Mouse (Mus musculus) heart, adult 2 months (tissue): ENCODE measurements around the gene Erbb4. TPM values are rescaled to one million over a fixed set of nuclear protein-coding genes. Genes with fewer than 3 reads are reported as not detected.
"Not testable (repeated sequence)": the region's sequence is repeated elsewhere in the genome, so short reads cannot be mapped to it uniquely, and the experiment has no call there.

Experiments used
- DNase-seq, 2 experiments: peaks; one replicate each; pipeline ENCODE4 v3.0.0; 2021
- H3K27ac ChIP-seq: fragments of 200-600 bp; 2 replicates; pipeline ENCODE4 v1.8.1; 2022
- H3K27me3 ChIP-seq: fragments of 200-500 bp; 2 replicates; pipeline ENCODE4 v1.6.1; 2012; ENCODE audit warnings: mild to moderate bottlenecking, low read length, inconsistent platforms, mixed read lengths; ENCODE audit not compliant: control insufficient read depth, insufficient read depth
- H3K36me3 ChIP-seq: fragments of 200-500 bp; 2 replicates; pipeline ENCODE4 v1.6.1; 2012; ENCODE audit warnings: low read length, inconsistent platforms; ENCODE audit not compliant: control insufficient read depth, insufficient read depth
- H3K4me1 ChIP-seq: fragments of 200-500 bp; 2 replicates; pipeline ENCODE4 v1.6.1; 2011; ENCODE audit warnings: low read length; ENCODE audit not compliant: control insufficient read depth, insufficient read depth
- H3K4me3 ChIP-seq: fragments of 200-600 bp; 2 replicates; pipeline ENCODE4 v1.8.1; 2022
- H3K79me2 ChIP-seq: fragments of 200-500 bp; replicated peaks from 2 replicates; pipeline ENCODE4 v1.6.1; 2012; ENCODE audit warnings: mild to moderate bottlenecking, inconsistent platforms, low read length, moderate library complexity, mixed read lengths; ENCODE audit not compliant: control insufficient read depth, insufficient read depth
- H3K9ac ChIP-seq: fragments of 200-500 bp; 2 replicates; pipeline ENCODE4 v1.6.1; 2012; ENCODE audit warnings: low read depth, mild to moderate bottlenecking, control low read depth, inconsistent platforms, low read length, mixed read lengths
- CTCF ChIP-seq: fragments of 200-600 bp; IDR thresholded peaks from 2 replicates; pipeline ENCODE4 v1.8.1; 2022; ENCODE audit warnings: antibody characterized with exemption, mild to moderate bottlenecking, moderate library complexity
- EP300 ChIP-seq: fragments of 200-500 bp; IDR thresholded peaks from 2 replicates; pipeline ENCODE4 v1.6.1; 2011; ENCODE audit warnings: low read depth, low read length, control low read depth; ENCODE audit not compliant: insufficient read depth
- POLR2A ChIP-seq: fragments of 200-500 bp; IDR thresholded peaks from 2 replicates; pipeline ENCODE4 v1.6.1; 2011; ENCODE audit warnings: mild to moderate bottlenecking, low read depth, low read length, control low read depth; ENCODE audit not compliant: insufficient read depth
- WGBS: fragments of 180-500 bp; shearing (Covaris S2); methylation state at CpG from one replicate; pipeline ENCODE4 v1.1.7; 2018; 5-methylcytosine and 5-hydroxymethylcytosine counted together
- intact Hi-C: fragments of 180-260 bp; cut with DNase I; formaldehyde crosslinking; loops from one replicate; pipeline ENCODE4 v1.15.1; 2025
- polyA plus RNA-seq: library from polyadenylated mRNA; depleted of rRNA; stranded (reverse); fragments of >200 nt; gene quantifications from 2 replicates; pipeline ENCODE4 v1.2.3, GENCODE M21; 2012
- total RNA-seq, 2 experiments: library from RNA; stranded (reverse); gene quantifications; 2 replicates each; pipeline ENCODE4 v1.2.3; 2021

Gene Erbb4
- total and polyA plus RNA-seq, 3 experiments, result 2.1 to 13.9 (median 10.3) TPM

- 68% methylated on average over 1 of the region's 1 CpGs for WGBS
- no peak overlapping the region for H3K4me3 ChIP-seq
Observed at GRCm38 (mm10) chr1:68780032-68780431, 327.8 kb downstream of the Erbb4 start.

GRCm38 (mm10) chr1:68766095-68766494 is 341.8 kb downstream of the Erbb4 start:
- H3K9ac ChIP-seq, H3K79me2 ChIP-seq, H3K4me3 ChIP-seq, H3K36me3 ChIP-seq, DNase-seq, H3K27me3 ChIP-seq, intact Hi-C loops, H3K4me1 ChIP-seq, H3K27ac ChIP-seq: not testable (repeated sequence)

More at GRCm38 (mm10) chr1:68780032-68780431, 327.8 kb downstream of the Erbb4 start:
- H3K9ac ChIP-seq, result no peak overlapping the region
- no peak overlapping the region for H3K27ac ChIP-seq
- DNase-seq, result no peak
- no peak for TF ChIP-seq POLR2A
- TF ChIP-seq CTCF, result no peak
- TF ChIP-seq EP300, result no peak
- H3K4me1 ChIP-seq, result no peaks in the 10 kb centered on the region
- H3K79me2 ChIP-seq, result no peaks in the 10 kb centered on the region
- no peaks in the 10 kb centered on the region for H3K36me3 ChIP-seq
- intact Hi-C loops, result loop anchor here (10.0 kb wide), 1 partner anchor 325 kb away; the partner anchor contains the start of gene Erbb4
- no peaks in the 10 kb centered on the region for H3K27me3 ChIP-seq

GRCm38 (mm10) chr1:68762456-68762855 is 345.4 kb downstream of the Erbb4 start:
- Histone ChIP-seq H3K27ac (no peak overlapping the region), H3K9ac (no peak overlapping the region), H3K36me3 (no peaks in the 10 kb centered on the region), H3K79me2 (no peaks in the 10 kb centered on the region), H3K4me3 (no peak overlapping the region), H3K4me1 (no peaks in the 10 kb centered on the region; the same call in 1 of the 2 replicates), H3K27me3 (no peaks in the 10 kb centered on the region)
- TF ChIP-seq EP300 (no peak), POLR2A (no peak), CTCF (no peak)
- intact Hi-C loops, result no loop called here
- 78% methylated on average over 5 of the region's 5 CpGs for WGBS
- DNase-seq, result no peak

GRCm38 (mm10) chr1:68748976-68749375 is 358.9 kb downstream of the Erbb4 start:
- Histone ChIP-seq H3K36me3 (no peaks in the 10 kb centered on the region), H3K4me3 (no peak overlapping the region), H3K27me3 (no peaks in the 10 kb centered on the region), H3K9ac (no peak overlapping the region), H3K27ac (no peak overlapping the region), H3K4me1 (no peaks in the 10 kb centered on the region), H3K79me2 (no peaks in the 10 kb centered on the region)
- intact Hi-C loops, result no loop called here
- TF ChIP-seq EP300 (no peak), POLR2A (no peak), CTCF (no peak)
- DNase-seq, result no peak
- 56% methylated on average over 1 of the region's 1 CpGs for WGBS

GRCm38 (mm10) chr1:68681478-68681877 is 426.4 kb downstream of the Erbb4 start:
- H3K36me3 ChIP-seq, result no peaks in the 10 kb centered on the region
- no peaks in the 10 kb centered on the region for H3K79me2 ChIP-seq
- no peaks in the 10 kb centered on the region for H3K4me1 ChIP-seq
- intact Hi-C loops, result no loop called here
- TF ChIP-seq POLR2A (no peak), EP300 (no peak)
- no peak for DNase-seq
- no peak overlapping the region for H3K4me3 ChIP-seq
- H3K27ac ChIP-seq, result no peak overlapping the region
- no peaks in the 10 kb centered on the region for H3K27me3 ChIP-seq
- H3K9ac ChIP-seq, result no peak overlapping the region

- no peak for DNase-seq
- Histone ChIP-seq H3K9ac (no peak overlapping the region), H3K27me3 (no peaks in the 10 kb centered on the region), H3K4me3 (no peak overlapping the region), H3K27ac (no peak overlapping the region), H3K36me3 (no peaks in the 10 kb centered on the region), H3K4me1 (no peaks in the 10 kb centered on the region), H3K79me2 (no peaks in the 10 kb centered on the region)
- TF ChIP-seq POLR2A (no peak), CTCF (no peak), EP300 (no peak)
- intact Hi-C loops, result no loop called here
- WGBS, result 88% methylated on average over 4 of the region's 4 CpGs
Observed at GRCm38 (mm10) chr1:68674667-68675066, 433.2 kb downstream of the Erbb4 start.

GRCm38 (mm10) chr1:68666831-68667601 is 440.8 kb downstream of the Erbb4 start:
- no peak for DNase-seq
- Histone ChIP-seq H3K36me3 (no peaks in the 10 kb centered on the region), H3K9ac (no peak overlapping the region), H3K4me1 (no peaks in the 10 kb centered on the region), H3K79me2 (no peaks in the 10 kb centered on the region), H3K27ac (no peak overlapping the region), H3K4me3 (no peak overlapping the region), H3K27me3 (no peaks in the 10 kb centered on the region)
- intact Hi-C loops, result no loop called here
- TF ChIP-seq POLR2A (no peak), CTCF (no peak), EP300 (no peak)
- 84% methylated on average over 10 of the region's 10 CpGs for WGBS
